Mouse (Mus musculus): ENCODE measurements at regions not wholly inside any gene's neighbourhood (a gene's known extent, or its start where the extent isn't known, plus 50 kb on each side); places are given as distances from the start of the nearest gene placed in this dataset.

DNA sequence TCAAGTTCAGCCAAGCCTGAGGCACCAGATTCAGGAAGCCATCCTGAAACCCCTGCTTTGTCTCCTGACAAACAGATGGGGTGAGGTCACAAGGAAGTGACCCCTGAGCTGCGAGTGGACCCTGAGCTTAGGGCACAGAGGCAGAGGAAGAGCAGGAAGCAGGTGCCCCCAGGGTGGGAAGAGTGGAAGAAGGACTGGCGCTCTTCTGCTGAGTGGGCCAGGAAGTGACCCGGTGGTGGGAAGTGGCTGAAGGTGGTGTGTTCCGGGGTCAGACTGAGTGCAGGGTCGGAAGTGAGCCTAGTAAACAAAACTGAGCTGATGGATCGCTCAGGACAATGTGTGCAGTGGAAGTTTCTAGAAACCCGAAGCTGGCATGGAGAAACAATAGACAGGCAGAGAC, 57.2 kb upstream of the Unc5b start:
- no peak for DNase-seq

GRCm38 (mm10) chr10:60885348-60886275, 54.2 kb upstream of the Unc5b start:
- no peak for DNase-seq

- DNase-seq = no peak
These were observed 53.4 kb upstream of the Unc5b start for GRCm38 (mm10) chr10:60884806-60885205.
